Mouse (Mus musculus) bone marrow macrophage, adult 2 months (primary cell): Measurements from ENCODE around the gene Map7d1.

Experiments
- CTCF ChIP-seq: IDR thresholded peaks from 2 replicates; pipeline ENCODE4 v1.5.1; 2012; ENCODE audit warnings: low read depth, mild to moderate bottlenecking, low read length, moderate library complexity
- POLR2A ChIP-seq: IDR thresholded peaks from 2 replicates; pipeline ENCODE4 v1.6.1; 2012; ENCODE audit warnings: mild to moderate bottlenecking, low read depth, low read length, borderline replicate concordance

GRCm38 (mm10) chr4:126242510-126242909 lies 13.6 kb downstream of the Map7d1 start:
- TF ChIP-seq CTCF (no peak), POLR2A (no peak)
